In the genomic region with DNA sequence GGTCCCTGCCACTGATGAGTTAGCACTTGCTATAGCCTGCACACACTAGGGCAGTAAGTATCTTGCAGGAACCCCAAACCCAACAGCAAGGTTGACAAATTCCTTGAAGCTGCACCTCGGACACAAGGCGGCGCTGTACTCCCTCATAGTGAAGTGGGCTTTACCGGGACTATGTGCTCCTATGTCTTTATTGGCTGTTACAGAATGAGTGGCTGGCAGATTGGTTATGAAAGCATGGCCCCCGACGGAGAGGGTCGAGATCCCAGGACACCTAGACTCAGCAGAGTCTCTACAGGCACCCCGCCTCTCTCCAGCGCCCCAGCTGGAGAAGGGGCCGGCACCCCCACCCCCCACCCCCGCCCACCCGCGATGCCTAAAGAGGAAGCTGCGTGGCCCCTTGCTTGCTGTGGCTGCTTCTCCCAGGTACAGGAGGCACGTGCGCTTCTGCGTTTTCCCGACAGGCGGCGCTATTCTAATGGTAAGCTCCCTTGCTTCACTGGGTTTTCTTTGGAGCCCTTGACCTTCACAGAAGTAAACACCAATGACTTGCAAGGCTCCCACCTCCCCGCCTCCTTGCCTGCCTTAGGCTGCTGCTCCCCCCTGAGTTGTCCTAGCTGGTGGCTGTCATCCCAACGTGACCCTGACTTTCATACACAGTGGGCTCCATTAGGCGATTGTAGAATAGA, we compare ENCODE assay signal across 8 mouse cellular contexts. TPM values are rescaled to one million over a fixed set of nuclear protein-coding genes. Genes with fewer than 3 reads are reported as not detected.
DNase-seq lines count a peak whose midpoint lies in the region; ATAC-seq and TF ChIP-seq lines count a peak whose summit lies in the region.

No protein-coding gene starts in this region.

- H3K9me3 ChIP-seq in embryonic facial prominence, embryonic 12.5 days: no peaks in the 10 kb centered on the region
- no peaks in the 10 kb centered on the region for H3K9me3 ChIP-seq in lung, embryonic 15.5 days

- no peaks in the 10 kb centered on the region for H3K36me3 ChIP-seq in spleen, adult 2 months (ENCODE audit: control insufficient read depth, insufficient read depth, low read length)
- H3K36me3 ChIP-seq in embryonic facial prominence, embryonic 12.5 days: no peaks in the 10 kb centered on the region
- H3K36me3 ChIP-seq in lung, embryonic 15.5 days: no peaks in the 10 kb centered on the region

- no peaks in the 10 kb centered on the region for H3K4me1 ChIP-seq in spleen, adult 2 months (ENCODE audit: control insufficient read depth, insufficient read depth, insufficient read length)
- 0 out of 2 replicates have a peak, but pooled peaks cover 10% of the 10 kb centered on the region for H3K4me1 ChIP-seq in embryonic facial prominence, embryonic 12.5 days
- peaks cover 19% of the 10 kb centered on the region for H3K4me1 ChIP-seq in lung, embryonic 15.5 days

- no peak overlapping the region for H3K4me3 ChIP-seq in spleen, adult 2 months (ENCODE audit: extremely low read depth, insufficient read depth, insufficient read length)
- 0 out of 2 replicates have a peak overlapping the region, but pooled peaks have one; percentile 23 for H3K4me3 ChIP-seq in embryonic facial prominence, embryonic 12.5 days
- H3K4me3 ChIP-seq in lung, embryonic 15.5 days: peak overlapping the region; percentile 18; the same call in 1 of the 2 replicates

- intact Hi-C loops in heart, postnatal 14 days (cut with DNase I): no loop called here

- 12% methylated on average over 23 of the region's 23 CpGs for WGBS in spleen, adult 2 months
- 13% methylated on average over 23 of the region's 23 CpGs for WGBS in embryonic facial prominence, embryonic 12.5 days
- 9% methylated on average over 22 of the region's 23 CpGs for WGBS in lung, embryonic 15.5 days

- H3K4me2 ChIP-seq in embryonic facial prominence, embryonic 12.5 days (replicated peaks): peak overlapping the region; percentile 41
- H3K4me2 ChIP-seq in lung, embryonic 15.5 days: peak overlapping the region; percentile 45

- no peak for TF ChIP-seq POLR2A in spleen, adult 2 months (IDR thresholded peaks at IDR 0.05; ENCODE audit: low read depth, low read length)

- no peak overlapping the region for H3K27ac ChIP-seq in spleen, adult 2 months (ENCODE audit: insufficient read depth, low read length)
- no peak overlapping the region for H3K27ac ChIP-seq in embryonic facial prominence, embryonic 12.5 days
- H3K27ac ChIP-seq in lung, embryonic 15.5 days: no peak overlapping the region

- peak; percentile 30 to 32 for DNase-seq in spleen, adult 2 months (ENCODE audit: low read depth in 1 of 2, low spot score in 2 of 2)
- DNase-seq in spleen, adult 12 weeks (ENCODE audit: low spot score): no peak
- DNase-seq in heart, postnatal 14 days: peak; percentile 43 to 64
- DNase-seq in layer of hippocampus, adult 18-20 months (ENCODE audit: low spot score in 2 of 2): peak; percentile 32 to 51
- DNase-seq in ovary, postnatal 14 days (ENCODE audit: low spot score): peak; percentile 66
- DNase-seq in urinary bladder, postnatal 25 days (ENCODE audit: low spot score): peak; percentile 61

- no peaks in the 10 kb centered on the region for H3K27me3 ChIP-seq in spleen, adult 2 months (ENCODE audit: control insufficient read depth, insufficient read depth, low read length)
- H3K27me3 ChIP-seq in embryonic facial prominence, embryonic 12.5 days: no peaks in the 10 kb centered on the region
- no peaks in the 10 kb centered on the region for H3K27me3 ChIP-seq in lung, embryonic 15.5 days

- peak; percentile 46; the same call in 1 of the 2 replicates for TF ChIP-seq CTCF in spleen, adult 2 months (IDR thresholded peaks at IDR 0.05; ENCODE audit: extremely low read depth, insufficient read depth, insufficient read length, insufficient replicate concordance)

- no peak overlapping the region for H3K9ac ChIP-seq in embryonic facial prominence, embryonic 12.5 days
- H3K9ac ChIP-seq in lung, embryonic 15.5 days: no peak overlapping the region

- ATAC-seq in embryonic facial prominence, embryonic 12.5 days (ENCODE audit: insufficient number of reproducible peaks, insufficient read depth, low FRiP score, low TSS enrichment): no peak
- ATAC-seq in lung, embryonic 15.5 days (ENCODE audit: borderline replicate concordance, extremely low read depth, low FRiP score, low TSS enrichment): peak; percentile 34; the same call in 1 of the 2 replicates

RNA-seq across cellular contexts. Expression of a gene that starts 12.4 kb away (rescaled TPM):
- polyA plus RNA-seq in spleen, adult 2 months (2012; rRNA removed): 0.77 and 1.1 TPM in 2 replicates
- not detected in 2 replicates for polyA plus RNA-seq in embryonic facial prominence, embryonic 12.5 days (2016; fragmentation: Nextera tagmentation; extraction: Ambion mirVana)
- total RNA-seq in heart, postnatal 14 days (2021): not detected
- not detected for total RNA-seq in layer of hippocampus, adult 18-20 months (2021)
- polyA plus RNA-seq in lung, embryonic 15.5 days (2015; fragmentation: Nextera tagmentation; extraction: Ambion mirVana): 0.11 TPM in 1 of 2 replicates, not detected in the other

RNA-seq across cellular contexts. Expression of a gene that starts 19.0 kb away (rescaled TPM):
- 199 TPM in 2 replicates for polyA plus RNA-seq in spleen, adult 2 months (2012; rRNA removed)
- 158 and 161 TPM in 2 replicates for polyA plus RNA-seq in embryonic facial prominence, embryonic 12.5 days (2016; fragmentation: Nextera tagmentation; extraction: Ambion mirVana)
- total RNA-seq in heart, postnatal 14 days (2021): 10 to 100 TPM; 62.5 to 63.9 TPM
- 10 to 100 TPM; 58.5 to 61.2 TPM for total RNA-seq in layer of hippocampus, adult 18-20 months (2021)
- 425 and 442 TPM in 2 replicates for polyA plus RNA-seq in lung, embryonic 15.5 days (2015; fragmentation: Nextera tagmentation; extraction: Ambion mirVana)

RNA-seq across cellular contexts. Expression of a gene that starts 19.6 kb away (rescaled TPM):
- 95.2 and 105 TPM in 2 replicates for polyA plus RNA-seq in spleen, adult 2 months (2012; rRNA removed)
- 44.0 and 45.1 TPM in 2 replicates for polyA plus RNA-seq in embryonic facial prominence, embryonic 12.5 days (2016; fragmentation: Nextera tagmentation; extraction: Ambion mirVana)
- total RNA-seq in heart, postnatal 14 days (2021): 10 to 100 TPM; 18.7 to 23.8 TPM
- total RNA-seq in layer of hippocampus, adult 18-20 months (2021): 10 to 100 TPM; 32.4 to 36.3 TPM
- polyA plus RNA-seq in lung, embryonic 15.5 days (2015; fragmentation: Nextera tagmentation; extraction: Ambion mirVana): 226 and 227 TPM in 2 replicates
